Mouse (Mus musculus) C2C12 (cell line): Measurements from ENCODE around the gene Gpank1. TPM values are rescaled to one million over a fixed set of nuclear protein-coding genes. Genes with fewer than 3 reads are reported as not detected.

Source experiments
- H3K27me3 ChIP-seq: one replicate; pipeline ENCODE4 v1.6.1; 2011; ENCODE audit not compliant: control insufficient read depth, insufficient read depth, insufficient read length
- H3K36me3 ChIP-seq: one replicate; pipeline ENCODE4 v1.6.1; 2011; ENCODE audit not compliant: control insufficient read depth, insufficient read depth
- H3K4me3 ChIP-seq: one replicate; pipeline ENCODE4 v1.5.1; 2011; ENCODE audit warnings: mild to moderate bottlenecking, control low read depth; ENCODE audit not compliant: poor library complexity, insufficient read depth, severe bottlenecking
- H3K79me2 ChIP-seq: one replicate; pipeline ENCODE4 v1.6.1; 2011; ENCODE audit not compliant: control insufficient read depth, insufficient read depth
- H3K79me3 ChIP-seq: one replicate; pipeline ENCODE4 v1.6.1; 2011; ENCODE audit warnings: low read depth, control low read depth
- H3ac ChIP-seq: one replicate; pipeline ENCODE3; 2011; ENCODE audit warnings: low read depth; ENCODE audit not compliant: control insufficient read depth, insufficient read length
- CEBPB ChIP-seq: IDR thresholded peaks from one replicate; pipeline ENCODE4 v1.6.1; 2011; ENCODE audit warnings: low read depth, mild to moderate bottlenecking, control low read depth, moderate library complexity
- CTCF ChIP-seq: IDR thresholded peaks from one replicate; pipeline ENCODE4 v1.5.1; 2011; ENCODE audit not compliant: control insufficient read depth, insufficient read depth, insufficient read length
- FOSL1 ChIP-seq: IDR thresholded peaks from one replicate; pipeline ENCODE4 v1.8.0; 2011; ENCODE audit warnings: mild to moderate bottlenecking, low read length; ENCODE audit not compliant: poor library complexity, insufficient read depth, severe bottlenecking
- MAX ChIP-seq: IDR thresholded peaks from one replicate; pipeline ENCODE4 v1.6.1; 2011; ENCODE audit warnings: mild to moderate bottlenecking, control low read depth
- MYOD1 ChIP-seq: IDR thresholded peaks from one replicate; pipeline ENCODE4 v1.6.1; 2011; ENCODE audit warnings: low read depth; ENCODE audit not compliant: control insufficient read depth, insufficient read length
- MYOG ChIP-seq: IDR thresholded peaks from one replicate; pipeline ENCODE4 v1.6.1; 2011; ENCODE audit not compliant: control insufficient read depth, insufficient read length; ENCODE audit errors: extremely low read depth
- USF1 ChIP-seq: IDR thresholded peaks from one replicate; pipeline ENCODE4 v1.6.1; 2011; ENCODE audit warnings: low read depth, mild to moderate bottlenecking, control low read depth, moderate library complexity
- polyA plus RNA-seq: library from polyadenylated mRNA; unstranded; fragments of >200 nt; fragmentation: generic; extraction: Trizol; gene quantifications from one replicate; pipeline ENCODE4 v1.2.1, GENCODE M21; 2012; ENCODE audit warnings: missing spikeins

Gene Gpank1
- polyA plus RNA-seq, 1 experiment = 25.8 TPM

- Histone ChIP-seq H3K79me3 (peaks cover 14% of the 10 kb centered on the region), H3K36me3 (peaks cover 95% of the 10 kb centered on the region), H3K27me3 (no peaks in the 10 kb centered on the region), H3K79me2 (peaks cover 47% of the 10 kb centered on the region), H3K4me3 (no peak overlapping the region), H3ac (no peak overlapping the region)
- TF ChIP-seq CTCF (no peak), MYOD1 (no peak), MAX (no peak)
These were observed 30.9 kb downstream of the Gpank1 start for GRCm38 (mm10) chr17:35152121-35152520.

GRCm38 (mm10) chr17:35153077-35153476 is 31.8 kb downstream of the Gpank1 start:
- H3K27me3 ChIP-seq = no peaks in the 10 kb centered on the region
- no peak overlapping the region for H3K4me3 ChIP-seq
- no peak overlapping the region for H3ac ChIP-seq
- peaks cover 19% of the 10 kb centered on the region for H3K79me3 ChIP-seq
- peaks cover 56% of the 10 kb centered on the region for H3K79me2 ChIP-seq
- H3K36me3 ChIP-seq = peaks cover 95% of the 10 kb centered on the region
- TF ChIP-seq FOSL1 = no peak
- TF ChIP-seq CEBPB = no peak
- no peak for TF ChIP-seq USF1
- no peak for TF ChIP-seq MYOG
- no peak for TF ChIP-seq MAX
- no peak for TF ChIP-seq CTCF
- TF ChIP-seq MYOD1 = no peak

GRCm38 (mm10) chr17:35153931-35154330 is 32.7 kb downstream of the Gpank1 start:
- TF ChIP-seq MYOG (no peak), FOSL1 (no peak), CEBPB (no peak), MYOD1 (no peak), MAX (no peak), CTCF (no peak), USF1 (no peak)
- no peak overlapping the region for H3ac ChIP-seq
- no peak overlapping the region for H3K4me3 ChIP-seq
- no peaks in the 10 kb centered on the region for H3K27me3 ChIP-seq
- peaks cover 96% of the 10 kb centered on the region for H3K36me3 ChIP-seq
- peaks cover 22% of the 10 kb centered on the region for H3K79me3 ChIP-seq
- peaks cover 65% of the 10 kb centered on the region for H3K79me2 ChIP-seq

- Histone ChIP-seq H3K27me3 (no peaks in the 10 kb centered on the region), H3K4me3 (no peak overlapping the region), H3K79me3 (peaks cover 25% of the 10 kb centered on the region), H3ac (no peak overlapping the region), H3K36me3 (peaks cover 97% of the 10 kb centered on the region), H3K79me2 (peaks cover 72% of the 10 kb centered on the region)
- TF ChIP-seq MAX (no peak), MYOD1 (no peak), CEBPB (no peak), USF1 (no peak), FOSL1 (no peak), CTCF (no peak), MYOG (no peak)
These were observed 33.4 kb downstream of the Gpank1 start for GRCm38 (mm10) chr17:35154616-35155015.

- H3K36me3 ChIP-seq = peaks cover 97% of the 10 kb centered on the region
- no peak overlapping the region for H3ac ChIP-seq
- H3K79me3 ChIP-seq = peaks cover 33% of the 10 kb centered on the region
- no peak for TF ChIP-seq FOSL1
- no peak for TF ChIP-seq MYOD1
- no peak for TF ChIP-seq MAX
- TF ChIP-seq CEBPB = no peak
- TF ChIP-seq USF1 = no peak
- TF ChIP-seq CTCF = no peak
- TF ChIP-seq MYOG = no peak
- no peaks in the 10 kb centered on the region for H3K27me3 ChIP-seq
- no peak overlapping the region for H3K4me3 ChIP-seq
- peaks cover 80% of the 10 kb centered on the region for H3K79me2 ChIP-seq
These were observed 34.2 kb downstream of the Gpank1 start for GRCm38 (mm10) chr17:35155451-35155850.
